Mouse (Mus musculus): ENCODE measurements around the gene Sun3.

DNA sequence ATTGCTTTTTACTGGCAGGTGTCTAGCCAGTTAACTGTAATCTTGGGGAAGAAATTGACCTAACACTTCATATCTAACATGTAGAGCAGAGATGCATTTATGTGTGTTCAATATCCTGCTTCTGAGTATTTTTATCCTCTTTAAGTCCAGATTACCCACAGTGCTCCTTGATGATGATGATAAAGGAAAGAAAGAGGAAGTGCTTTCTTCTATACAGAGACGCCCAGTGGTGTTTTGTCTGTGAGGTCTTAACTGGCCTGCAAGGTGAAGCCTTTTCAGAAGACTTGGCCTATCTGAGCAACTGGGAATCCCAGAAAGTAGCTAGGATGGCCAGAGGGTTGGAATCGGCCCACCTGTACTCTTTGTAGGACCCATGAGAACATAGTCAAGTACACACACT lies 8.1 kb upstream of the Sun3 start:
- TF ChIP-seq CTCF (IDR thresholded peaks at IDR 0.05; ENCODE audit: control insufficient read depth, insufficient read depth, low read length), result no peak
- no peak for TF ChIP-seq POLR2A (IDR thresholded peaks at IDR 0.05; ENCODE audit: borderline replicate concordance, control insufficient read depth, low read depth, low read length)
